Mouse (Mus musculus): Measurements from ENCODE around the gene Plch2. TPM values are rescaled to one million over a fixed set of nuclear protein-coding genes. Genes with fewer than 3 reads are reported as not detected.
"Not testable (repeated sequence)": the region's sequence is repeated elsewhere in the genome, so short reads cannot be mapped to it uniquely, and the experiment has no call there.

Gene Plch2
- polyA plus RNA-seq, 1 experiment from 2014 or later = 0.22 TPM

GRCm38 (mm10) chr4:155084351-155084750 is 27.8 kb upstream of the Plch2 start:
- Histone ChIP-seq H3K27ac (replicated peaks in 1 of 2; ENCODE audit: control insufficient read depth in 1 of 2, insufficient read depth in 1 of 2, low read depth in 2 of 2, low read length in 2 of 2) (no peak overlapping the region), H3K27me3 (ENCODE audit: control insufficient read depth, insufficient read depth, low read length) (no peaks in the 10 kb centered on the region), H3K36me3 (ENCODE audit: control insufficient read depth, insufficient read depth, low read length) (peaks cover 42% of the 10 kb centered on the region), H3K4me3 (ENCODE audit: control insufficient read depth in 1 of 2, insufficient read depth in 1 of 2, low read depth in 1 of 2, low read length in 2 of 2) (0 out of 4 replicates have a peak overlapping the region, but pooled peaks of 1 of the 2 experiments have one; percentile 97), H3K4me1 (ENCODE audit: control insufficient read depth in 2 of 2, insufficient read depth in 2 of 2, low read length in 2 of 2) (peaks cover 6 to 24% of the 10 kb centered on the region in 2 experiments; a peak in 3 of 4 replicates), H3K4me2 (ENCODE audit: low read length) (peak overlapping the region; percentile 94), H3K9me3 (ENCODE audit: control insufficient read depth, low read length) (no peaks in the 10 kb centered on the region), H3K9ac (ENCODE audit: low read length) (peak overlapping the region; percentile 95)
- WGBS = 82% methylated on average over 7 of the region's 7 CpGs
- ATAC-seq (ENCODE audit: insufficient number of reproducible peaks, insufficient read depth, low FRiP score, low read depth) = no peak

GRCm38 (mm10) chr4:155083553-155083952 is 27.0 kb upstream of the Plch2 start:
- Histone ChIP-seq H3K36me3 (ENCODE audit: control insufficient read depth, insufficient read depth, low read length) (peaks cover 49% of the 10 kb centered on the region), H3K4me1 (ENCODE audit: control insufficient read depth in 2 of 2, insufficient read depth in 2 of 2, low read length in 2 of 2) (peaks cover 6 to 24% of the 10 kb centered on the region in 2 experiments; a peak in 3 of 4 replicates), H3K4me2 (ENCODE audit: low read length) (no peak overlapping the region), H3K9ac (ENCODE audit: low read length) (no peak overlapping the region), H3K27ac (replicated peaks in 1 of 2; ENCODE audit: control insufficient read depth in 1 of 2, insufficient read depth in 1 of 2, low read depth in 2 of 2, low read length in 2 of 2) (no peak overlapping the region), H3K4me3 (ENCODE audit: control insufficient read depth in 1 of 2, insufficient read depth in 1 of 2, low read depth in 1 of 2, low read length in 2 of 2) (no peak overlapping the region), H3K9me3 (ENCODE audit: control insufficient read depth, low read length) (no peaks in the 10 kb centered on the region), H3K27me3 (ENCODE audit: control insufficient read depth, insufficient read depth, low read length) (no peaks in the 10 kb centered on the region)
- no peak for ATAC-seq (ENCODE audit: insufficient number of reproducible peaks, insufficient read depth, low FRiP score, low read depth)
- 86% methylated on average over 4 of the region's 4 CpGs for WGBS

GRCm38 (mm10) chr4:155079666-155080065 is 23.1 kb upstream of the Plch2 start:
- H3K9me3 ChIP-seq (ENCODE audit: control insufficient read depth, low read length) = no peaks in the 10 kb centered on the region
- 86% methylated on average over 6 of the region's 6 CpGs for WGBS
- H3K27ac ChIP-seq (replicated peaks in 1 of 2; ENCODE audit: control insufficient read depth in 1 of 2, insufficient read depth in 1 of 2, low read depth in 2 of 2, low read length in 2 of 2) = no peak overlapping the region
- H3K9ac ChIP-seq (ENCODE audit: low read length) = no peak overlapping the region
- ATAC-seq (ENCODE audit: insufficient number of reproducible peaks, insufficient read depth, low FRiP score, low read depth) = no peak
- peaks cover 0 to 7% of the 10 kb centered on the region in 2 experiments; a peak in 3 of 4 replicates for H3K4me1 ChIP-seq (ENCODE audit: control insufficient read depth in 2 of 2, insufficient read depth in 2 of 2, low read length in 2 of 2)
- no peak overlapping the region for H3K4me3 ChIP-seq (ENCODE audit: control insufficient read depth in 1 of 2, insufficient read depth in 1 of 2, low read depth in 1 of 2, low read length in 2 of 2)
- peaks cover 86% of the 10 kb centered on the region for H3K36me3 ChIP-seq (ENCODE audit: control insufficient read depth, insufficient read depth, low read length)
- no peaks in the 10 kb centered on the region for H3K27me3 ChIP-seq (ENCODE audit: control insufficient read depth, insufficient read depth, low read length)
- H3K4me2 ChIP-seq (ENCODE audit: low read length) = no peak overlapping the region

- not testable (repeated sequence) for ATAC-seq (ENCODE audit: insufficient number of reproducible peaks, insufficient read depth, low FRiP score, low read depth); H3K9ac ChIP-seq (ENCODE audit: low read length); H3K9me3 ChIP-seq (ENCODE audit: control insufficient read depth, low read length); H3K4me3 ChIP-seq (ENCODE audit: control insufficient read depth in 1 of 2, insufficient read depth in 1 of 2, low read depth in 1 of 2, low read length in 2 of 2); H3K4me1 ChIP-seq (ENCODE audit: control insufficient read depth in 2 of 2, insufficient read depth in 2 of 2, low read length in 2 of 2); H3K27me3 ChIP-seq (ENCODE audit: control insufficient read depth, insufficient read depth, low read length); H3K27ac ChIP-seq (replicated peaks in 1 of 2; ENCODE audit: control insufficient read depth in 1 of 2, insufficient read depth in 1 of 2, low read depth in 2 of 2, low read length in 2 of 2); H3K4me2 ChIP-seq (ENCODE audit: low read length)
- WGBS = 82% methylated on average over 10 of the region's 10 CpGs
- peaks cover 95% of the 10 kb centered on the region for H3K36me3 ChIP-seq (ENCODE audit: control insufficient read depth, insufficient read depth, low read length)
These were observed 22.2 kb upstream of the Plch2 start for GRCm38 (mm10) chr4:155078808-155079207.

GRCm38 (mm10) chr4:155076677-155077076 is 20.1 kb upstream of the Plch2 start:
- Histone ChIP-seq H3K36me3 (ENCODE audit: control insufficient read depth, insufficient read depth, low read length) (peaks cover 96% of the 10 kb centered on the region), H3K9me3 (ENCODE audit: control insufficient read depth, low read length) (no peaks in the 10 kb centered on the region), H3K27ac (replicated peaks in 1 of 2; ENCODE audit: control insufficient read depth in 1 of 2, insufficient read depth in 1 of 2, low read depth in 2 of 2, low read length in 2 of 2) (no peak overlapping the region), H3K9ac (ENCODE audit: low read length) (no peak overlapping the region), H3K4me2 (ENCODE audit: low read length) (no peak overlapping the region), H3K4me1 (ENCODE audit: control insufficient read depth in 2 of 2, insufficient read depth in 2 of 2, low read length in 2 of 2) (no peaks in the 10 kb centered on the region), H3K4me3 (ENCODE audit: control insufficient read depth in 1 of 2, insufficient read depth in 1 of 2, low read depth in 1 of 2, low read length in 2 of 2) (no peak overlapping the region), H3K27me3 (ENCODE audit: control insufficient read depth, insufficient read depth, low read length) (no peaks in the 10 kb centered on the region)
- no peak for ATAC-seq (ENCODE audit: insufficient number of reproducible peaks, insufficient read depth, low FRiP score, low read depth)
- 85% methylated on average over 9 of the region's 9 CpGs for WGBS

- H3K27ac ChIP-seq (replicated peaks in 1 of 2; ENCODE audit: control insufficient read depth in 1 of 2, insufficient read depth in 1 of 2, low read depth in 2 of 2, low read length in 2 of 2) = no peak overlapping the region
- no peak overlapping the region for H3K4me2 ChIP-seq (ENCODE audit: low read length)
- no peaks in the 10 kb centered on the region for H3K9me3 ChIP-seq (ENCODE audit: control insufficient read depth, low read length)
- H3K4me1 ChIP-seq (ENCODE audit: control insufficient read depth in 2 of 2, insufficient read depth in 2 of 2, low read length in 2 of 2) = no peaks in the 10 kb centered on the region
- H3K36me3 ChIP-seq (ENCODE audit: control insufficient read depth, insufficient read depth, low read length) = peaks cover 97% of the 10 kb centered on the region
- no peak for ATAC-seq (ENCODE audit: insufficient number of reproducible peaks, insufficient read depth, low FRiP score, low read depth)
- H3K9ac ChIP-seq (ENCODE audit: low read length) = no peak overlapping the region
- no peak overlapping the region for H3K4me3 ChIP-seq (ENCODE audit: control insufficient read depth in 1 of 2, insufficient read depth in 1 of 2, low read depth in 1 of 2, low read length in 2 of 2)
- no peaks in the 10 kb centered on the region for H3K27me3 ChIP-seq (ENCODE audit: control insufficient read depth, insufficient read depth, low read length)
- 88% methylated on average over 2 of the region's 2 CpGs for WGBS
These were observed 19.2 kb upstream of the Plch2 start for GRCm38 (mm10) chr4:155075813-155076212.

GRCm38 (mm10) chr4:155075137-155075536 is 18.6 kb upstream of the Plch2 start:
- Histone ChIP-seq H3K9me3 (ENCODE audit: control insufficient read depth, low read length) (no peaks in the 10 kb centered on the region), H3K27me3 (ENCODE audit: control insufficient read depth, insufficient read depth, low read length) (no peaks in the 10 kb centered on the region), H3K9ac (ENCODE audit: low read length) (no peak overlapping the region), H3K4me1 (ENCODE audit: control insufficient read depth in 2 of 2, insufficient read depth in 2 of 2, low read length in 2 of 2) (no peaks in the 10 kb centered on the region), H3K4me2 (ENCODE audit: low read length) (no peak overlapping the region), H3K27ac (replicated peaks in 1 of 2; ENCODE audit: control insufficient read depth in 1 of 2, insufficient read depth in 1 of 2, low read depth in 2 of 2, low read length in 2 of 2) (no peak overlapping the region), H3K36me3 (ENCODE audit: control insufficient read depth, insufficient read depth, low read length) (peaks cover 97% of the 10 kb centered on the region), H3K4me3 (ENCODE audit: control insufficient read depth in 1 of 2, insufficient read depth in 1 of 2, low read depth in 1 of 2, low read length in 2 of 2) (no peak overlapping the region)
- 88% methylated on average over 9 of the region's 9 CpGs for WGBS
- no peak for ATAC-seq (ENCODE audit: insufficient number of reproducible peaks, insufficient read depth, low FRiP score, low read depth)

GRCm38 (mm10) chr4:155074418-155074817 is 17.8 kb upstream of the Plch2 start:
- no peak for ATAC-seq (ENCODE audit: insufficient number of reproducible peaks, insufficient read depth, low FRiP score, low read depth)
- H3K4me2 ChIP-seq (ENCODE audit: low read length) = no peak overlapping the region
- no peaks in the 10 kb centered on the region for H3K4me1 ChIP-seq (ENCODE audit: control insufficient read depth in 2 of 2, insufficient read depth in 2 of 2, low read length in 2 of 2)
- H3K9ac ChIP-seq (ENCODE audit: low read length) = no peak overlapping the region
- H3K36me3 ChIP-seq (ENCODE audit: control insufficient read depth, insufficient read depth, low read length) = peaks cover 97% of the 10 kb centered on the region
- H3K9me3 ChIP-seq (ENCODE audit: control insufficient read depth, low read length) = no peaks in the 10 kb centered on the region
- no peak overlapping the region for H3K27ac ChIP-seq (replicated peaks in 1 of 2; ENCODE audit: control insufficient read depth in 1 of 2, insufficient read depth in 1 of 2, low read depth in 2 of 2, low read length in 2 of 2)
- no peak overlapping the region for H3K4me3 ChIP-seq (ENCODE audit: control insufficient read depth in 1 of 2, insufficient read depth in 1 of 2, low read depth in 1 of 2, low read length in 2 of 2)
- 82% methylated on average over 9 of the region's 9 CpGs for WGBS
- H3K27me3 ChIP-seq (ENCODE audit: control insufficient read depth, insufficient read depth, low read length) = no peaks in the 10 kb centered on the region

Measured in heart, embryonic 14.5 days (tissue).